Mouse (Mus musculus) liver, adult 2 months (tissue): ENCODE results near the gene Hoxa4. TPM values are rescaled to one million over a fixed set of nuclear protein-coding genes. Genes with fewer than 3 reads are reported as not detected.

Experiments used
- DNase-seq: peaks from one replicate; pipeline ENCODE4 v3.0.0-alpha.2; 2011; ENCODE audit warnings: low read depth, low spot score; ENCODE audit errors: extremely low read depth
- H3K27ac ChIP-seq: fragments of 200-500 bp; replicated peaks from 2 replicates; pipeline ENCODE4 v1.5.1; 2012; ENCODE audit warnings: low read depth, mild to moderate bottlenecking, control low read depth, inconsistent platforms, low read length; ENCODE audit not compliant: insufficient read depth
- H3K27me3 ChIP-seq: fragments of 200-500 bp; 2 replicates; pipeline ENCODE4 v1.6.1; 2012; ENCODE audit warnings: mild to moderate bottlenecking, moderate library complexity, low read length, inconsistent platforms; ENCODE audit not compliant: control insufficient read depth, insufficient read depth
- H3K36me3 ChIP-seq: fragments of 200-500 bp; 2 replicates; pipeline ENCODE4 v1.6.1; 2012; ENCODE audit warnings: low read length, inconsistent platforms; ENCODE audit not compliant: control insufficient read depth, insufficient read depth
- H3K4me1 ChIP-seq: fragments of 200-500 bp; 2 replicates; pipeline ENCODE4 v1.6.1; 2011; ENCODE audit warnings: low read length; ENCODE audit not compliant: control insufficient read depth, insufficient read depth
- H3K4me3 ChIP-seq: fragments of 200-500 bp; 2 replicates; pipeline ENCODE4 v1.5.1; 2011; ENCODE audit warnings: low read depth, mild to moderate bottlenecking, control low read depth, low read length, moderate library complexity; ENCODE audit not compliant: insufficient read depth
- H3K79me2 ChIP-seq: fragments of 200-500 bp; 2 replicates; pipeline ENCODE4 v1.6.1; 2012; ENCODE audit warnings: inconsistent platforms, mild to moderate bottlenecking, low read length, moderate library complexity; ENCODE audit not compliant: control insufficient read depth, insufficient read depth
- H3K9ac ChIP-seq: fragments of 200-500 bp; 2 replicates; pipeline ENCODE4 v1.6.1; 2012; ENCODE audit warnings: low read depth, mild to moderate bottlenecking, control low read depth, inconsistent platforms, low read length
- CTCF ChIP-seq: fragments of 200-500 bp; IDR thresholded peaks from 2 replicates; pipeline ENCODE4 v1.5.1; 2011; ENCODE audit warnings: low read depth, low read length, control low read depth
- POLR2A ChIP-seq: fragments of 200-500 bp; IDR thresholded peaks from 2 replicates; pipeline ENCODE4 v1.6.1; 2011; ENCODE audit warnings: low read length, control low read depth; ENCODE audit not compliant: insufficient read depth; ENCODE audit errors: extremely low read depth
- WGBS: fragments of 180-500 bp; shearing (Covaris S2); methylation state at CpG from one replicate; pipeline ENCODE4 v1.1.7; 2018; 5-methylcytosine and 5-hydroxymethylcytosine counted together
- polyA plus RNA-seq: library from polyadenylated mRNA; depleted of rRNA; stranded (reverse); fragments of >200 nt; gene quantifications from 2 replicates; pipeline ENCODE4 v1.2.3, GENCODE M21; 2012
- total RNA-seq: library from RNA; depleted of rRNA; stranded (reverse); fragments of >200 nt; gene quantifications from 2 replicates; pipeline ENCODE4 v1.2.3, GENCODE M21; 2014

Gene Hoxa4
- total and polyA plus RNA-seq, 2 experiments, result 0.23 to 0.28 TPM

GRCm38 (mm10) chr6:52167736-52168161 lies 23.8 kb downstream of the Hoxa4 start:
- Histone ChIP-seq H3K4me3 (no peak overlapping the region), H3K36me3 (no peaks in the 10 kb centered on the region), H3K27ac (0 out of 2 replicates have a peak overlapping the region, but pooled peaks have one; percentile 12), H3K27me3 (peaks cover 22% of the 10 kb centered on the region; the same call in 1 of the 2 replicates), H3K4me1 (no peaks in the 10 kb centered on the region; the same call in 1 of the 2 replicates), H3K9ac (no peak overlapping the region), H3K79me2 (no peaks in the 10 kb centered on the region)
- TF ChIP-seq POLR2A, result no peak
- no peak for TF ChIP-seq CTCF
- DNase-seq, result no peak
- 20% methylated on average over 14 of the region's 14 CpGs for WGBS

GRCm38 (mm10) chr6:52167176-52167575 lies 24.4 kb downstream of the Hoxa4 start:
- Histone ChIP-seq H3K36me3 (no peaks in the 10 kb centered on the region), H3K27me3 (peaks cover 22% of the 10 kb centered on the region; the same call in 1 of the 2 replicates), H3K4me1 (no peaks in the 10 kb centered on the region; the same call in 1 of the 2 replicates), H3K79me2 (no peaks in the 10 kb centered on the region), H3K4me3 (no peak overlapping the region), H3K9ac (0 out of 2 replicates have a peak overlapping the region, but pooled peaks have one; percentile 51), H3K27ac (peak overlapping the region; percentile 48; the same call in 1 of the 2 replicates)
- DNase-seq, result no peak
- WGBS, result 24% methylated on average over 1 of the region's 1 CpGs
- TF ChIP-seq CTCF (no peak), POLR2A (no peak)

- H3K36me3 ChIP-seq, result no peaks in the 10 kb centered on the region
- H3K27ac ChIP-seq, result peak overlapping the region; percentile 48; the same call in 1 of the 2 replicates
- peaks cover 22% of the 10 kb centered on the region; the same call in 1 of the 2 replicates for H3K27me3 ChIP-seq
- H3K79me2 ChIP-seq, result no peaks in the 10 kb centered on the region
- H3K9ac ChIP-seq, result peak overlapping the region; percentile 51; the same call in 1 of the 2 replicates
- no peaks in the 10 kb centered on the region; the same call in 1 of the 2 replicates for H3K4me1 ChIP-seq
- DNase-seq, result no peak
- WGBS, result 9% methylated on average over 4 of the region's 4 CpGs
- no peak overlapping the region for H3K4me3 ChIP-seq
- TF ChIP-seq CTCF (no peak), POLR2A (no peak)
Observed at GRCm38 (mm10) chr6:52166431-52167077, 25.0 kb downstream of the Hoxa4 start.

GRCm38 (mm10) chr6:52165441-52166370 lies 25.8 kb downstream of the Hoxa4 start:
- H3K27me3 ChIP-seq, result peaks cover 25% of the 10 kb centered on the region; the same call in 1 of the 2 replicates
- DNase-seq, result no peak
- H3K79me2 ChIP-seq, result no peaks in the 10 kb centered on the region
- TF ChIP-seq CTCF (no peak), POLR2A (no peak)
- H3K36me3 ChIP-seq, result no peaks in the 10 kb centered on the region
- WGBS, result 7% methylated on average over 28 of the region's 28 CpGs
- peak overlapping the region; percentile 58 for H3K27ac ChIP-seq
- H3K4me3 ChIP-seq, result peak overlapping the region; percentile 42
- H3K9ac ChIP-seq, result peak overlapping the region; percentile 56
- no peaks in the 10 kb centered on the region; the same call in 1 of the 2 replicates for H3K4me1 ChIP-seq

GRCm38 (mm10) chr6:52164626-52165440 lies 26.7 kb downstream of the Hoxa4 start, which contains the start of gene Hoxa2:
TSS of gene Hoxa2 (minus strand) at chr6:52164831.
- H3K27ac ChIP-seq, result peak within 1 kb of the TSS; percentile 63
- peak within 1 kb of the TSS; percentile 65 for H3K4me3 ChIP-seq
- WGBS, result 5% methylated on average over 25 of the region's 25 CpGs
- no peak for TF ChIP-seq POLR2A
- TF ChIP-seq CTCF, result no peak
- no peak for DNase-seq
- no peaks in the 10 kb centered on the region for H3K36me3 ChIP-seq
- H3K79me2 ChIP-seq, result no peaks in the 10 kb centered on the region
- H3K27me3 ChIP-seq, result peaks cover 25% of the 10 kb centered on the region; the same call in 1 of the 2 replicates
- H3K4me1 ChIP-seq, result no peaks in the 10 kb centered on the region; the same call in 1 of the 2 replicates
- H3K9ac ChIP-seq, result peak within 1 kb of the TSS; percentile 75
